Mouse (Mus musculus) G1E (cell line): ENCODE measurements around the gene Gm45618.
"Not testable (repeated sequence)": the region's sequence is repeated elsewhere in the genome, so short reads cannot be mapped to it uniquely, and the experiment has no call there.

Experiments used
- CTCF ChIP-seq: IDR thresholded peaks from 2 replicates; pipeline ENCODE4 v1.5.1; 2012; ENCODE audit warnings: low read depth, low read length, inconsistent platforms, mixed read lengths
- GATA1 ChIP-seq: IDR thresholded peaks from 2 replicates; pipeline ENCODE4 v1.6.1; 2012; ENCODE audit warnings: borderline replicate concordance, low read length, inconsistent platforms, mixed read lengths
- GATA2 ChIP-seq: IDR thresholded peaks from 2 replicates; pipeline ENCODE4 v1.6.1; 2012; ENCODE audit warnings: low read depth, low read length, inconsistent platforms, borderline replicate concordance
- POLR2AphosphoS5 ChIP-seq: IDR thresholded peaks from 2 replicates; pipeline ENCODE4 v1.6.1; 2012; ENCODE audit warnings: low read depth, low read length, inconsistent platforms; ENCODE audit not compliant: insufficient replicate concordance

GRCm38 (mm10) chr7:142120629-142121028 lies at the start of gene Gm45618:
- not testable (repeated sequence) for TF ChIP-seq CTCF, GATA2, GATA1, POLR2AphosphoS5
